Mouse (Mus musculus) embryonic fibroblast, embryonic 13.5 days (primary cell): ENCODE results near the gene Nr5a1.

ENCODE experiments used
- CTCF ChIP-seq: IDR thresholded peaks from 2 replicates; pipeline ENCODE4 v1.5.1; 2011; ENCODE audit warnings: mild to moderate bottlenecking, control low read depth, low read length, moderate library complexity, borderline replicate concordance; ENCODE audit not compliant: insufficient read depth
- POLR2A ChIP-seq: IDR thresholded peaks from 2 replicates; pipeline ENCODE4 v1.6.1; 2011; ENCODE audit warnings: low read depth, mild to moderate bottlenecking, control low read depth, low read length, moderate library complexity

DNA sequence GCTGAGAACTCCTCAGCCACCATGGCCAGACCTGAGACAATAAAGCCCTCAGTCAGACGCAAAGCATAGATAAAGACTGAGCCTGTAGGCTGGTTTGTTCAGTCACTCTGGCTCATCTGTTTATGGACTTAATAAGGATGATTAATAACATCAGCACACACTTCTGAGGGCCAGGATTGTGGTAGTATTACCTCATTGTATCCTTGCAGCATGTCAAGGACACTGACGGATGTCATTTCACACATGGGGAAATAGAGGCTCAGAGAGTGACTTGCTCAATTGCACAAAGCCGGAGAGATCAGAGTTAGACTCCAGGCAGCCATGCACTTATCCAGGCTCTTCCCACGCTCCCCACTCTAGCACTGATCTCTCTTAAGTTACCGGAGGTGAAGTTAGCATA is 15.7 kb downstream of the Nr5a1 start:
- no peak for TF ChIP-seq CTCF
- TF ChIP-seq POLR2A: no peak
